20 mouse cellular contexts compared by ENCODE assay signal in the genomic region with DNA sequence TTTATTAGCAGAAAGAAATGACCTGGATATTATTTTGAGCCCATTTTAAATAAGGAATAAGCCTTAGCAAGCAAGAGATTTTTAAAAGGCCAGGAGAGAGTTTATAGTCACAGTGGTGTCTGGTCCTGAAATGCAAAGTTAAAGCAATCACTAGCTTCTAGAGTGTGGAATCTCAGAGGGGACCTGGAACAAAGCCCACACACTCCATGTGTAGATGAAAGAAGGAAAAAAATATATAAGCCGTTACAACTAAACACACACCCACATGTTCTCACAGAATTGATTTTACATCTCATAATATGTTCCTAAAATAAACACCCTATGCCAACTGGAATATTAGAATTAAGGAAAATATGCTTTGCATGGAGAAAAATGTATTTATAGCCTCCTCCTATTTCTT. TPM values are rescaled to one million over a fixed set of nuclear protein-coding genes. Genes with fewer than 3 reads are reported as not detected.
A peak's percentile ranks its signal among the peaks of the same experiment; 100 is the strongest.
DNase-seq lines count a peak whose midpoint lies in the region; ATAC-seq lines count a peak whose summit lies in the region.
"Had no signal": no experiment of that assay in that cellular context is flagged by ENCODE, and none has a peak within 500 bp of the region (broad histone marks: within the 10 kb centered on the region; RNA-seq: fewer than 3 reads in every experiment).

No protein-coding gene starts in this region.

- ATAC-seq in frontal cortex, adult (ENCODE audit: low TSS enrichment), result peak; percentile 70
- ATAC-seq: forebrain, embryonic 15.5 days had no signal

- intact Hi-C loops in left cerebral cortex, postnatal 14 days (cut with DNase I), result no loop called here

- DNase-seq in frontal cortex, postnatal 14 days (ENCODE audit: low spot score in 2 of 2), result no peak
- DNase-seq in right cerebral cortex, adult 18-20 months, result peak; percentile 22
- DNase-seq in right cerebral cortex, postnatal 25 days, result no peak
- peak; percentile 50 to 55 for DNase-seq in left cerebral cortex, postnatal 14 days (ENCODE audit: low spot score in 2 of 2)
- peak; percentile 50 for DNase-seq in telencephalon, adult 2 months (ENCODE audit: low read depth, low spot score)
- no peak for DNase-seq in embryo, embryonic 11 days
- DNase-seq: adrenal gland, postnatal 10 days; cerebellum, adult 9-10 months; gastrocnemius, postnatal 10 days; heart, adult 11 months; heart, postnatal 10 days; kidney, adult 11 months; kidney, postnatal 36 days; lung, postnatal 4 days; midbrain, embryonic 14.5 days; thymus, adult 2 months; thymus, postnatal 4 days had no signal

RNA-seq across cellular contexts. Expression of a gene that starts 36.1 kb away (rescaled TPM):
- 100 to 1,000 TPM; 102 to 104 TPM for total RNA-seq in left cerebral cortex, postnatal 14 days (2021)
- total RNA-seq: MEL had no signal

Comparison
In these comparisons a context has a peak if more than half of its experiments do, and no peak if none do; other contexts are left out.
1. DNase-seq: peak in right cerebral cortex, adult 18-20 months (single experiment), left cerebral cortex, postnatal 14 days (2 of 2) and telencephalon, adult 2 months (single experiment); none in frontal cortex, postnatal 14 days (0 of 2), right cerebral cortex, postnatal 25 days (single experiment) and embryo, embryonic 11 days (single experiment).